Mouse (Mus musculus): ENCODE results near the gene Rbbp4. TPM values are rescaled to one million over a fixed set of nuclear protein-coding genes. Genes with fewer than 3 reads are reported as not detected.

Gene Rbbp4
- total and polyA plus RNA-seq, 3 experiments = 50.9 to 127 TPM; not detected in 1

GRCm38 (mm10) chr4:129286001-129286682 is 49.0 kb downstream of the Rbbp4 start:
- Histone ChIP-seq H3K79me2 (ENCODE audit: control insufficient read depth, insufficient read depth, low read length, poor library complexity) (no peaks in the 10 kb centered on the region; the same call in 1 of the 2 replicates), H3K9me3 (replicated peaks; ENCODE audit: insufficient read depth, low read length) (no peaks in the 10 kb centered on the region), H3K36me3 (ENCODE audit: control insufficient read depth in 1 of 2, insufficient read depth in 2 of 2, low read length in 2 of 2) (peaks cover 0 to 2% of the 10 kb centered on the region in 2 experiments; a peak in 1 of 4 replicates), H3K9ac (ENCODE audit: control insufficient read depth, low read depth, low read length, poor library complexity, severe bottlenecking) (no peak overlapping the region), H3K27me3 (ENCODE audit: control insufficient read depth in 1 of 2, insufficient read depth in 2 of 2, low read length in 2 of 2) (peaks cover 6 to 10% of the 10 kb centered on the region in 2 experiments), H3K4me1 (ENCODE audit: control insufficient read depth in 1 of 2, insufficient read depth in 2 of 2, low read length in 2 of 2) (0 out of 4 replicates have a peak, but pooled peaks cover 0 to 3% of the 10 kb centered on the region in 2 experiments), H3K27ac (ENCODE audit: control insufficient read depth, low read depth, low read length) (no peak overlapping the region), H3K4me3 (ENCODE audit: control insufficient read depth in 1 of 2, insufficient read depth in 1 of 2, low read depth in 2 of 2, low read length in 2 of 2) (no peak overlapping the region)
- DNase-seq (ENCODE audit: low read depth, low spot score) = no peak
- TF ChIP-seq ELF1 (IDR thresholded peaks at IDR 0.05; ENCODE audit: low read depth, low read length) (no peak), SIN3A (IDR thresholded peaks at IDR 0.05; ENCODE audit: low read length) (no peak), TCF12 (IDR thresholded peaks at IDR 0.05; ENCODE audit: low read depth, low read length) (no peak), ZKSCAN1 (IDR thresholded peaks at IDR 0.05; ENCODE audit: low read depth, low read length) (no peak), JUND (IDR thresholded peaks at IDR 0.05; ENCODE audit: low read depth, low read length) (no peak), CTCF (IDR thresholded peaks at IDR 0.05 in 2 of 3, conservative IDR thresholded peaks at IDR 0.05 in 1 of 3; ENCODE audit: control insufficient read depth in 1 of 3, insufficient read depth in 1 of 3, low read depth in 2 of 3, low read length in 3 of 3, poor library complexity in 1 of 3, severe bottlenecking in 1 of 3) (no peak), POLR2AphosphoS2 (IDR thresholded peaks at IDR 0.05; ENCODE audit: low read length) (no peak), TBP (IDR thresholded peaks at IDR 0.05; ENCODE audit: low read depth, low read length) (no peak), MYC (IDR thresholded peaks at IDR 0.05; ENCODE audit: low read depth, low read length) (no peak), BHLHE40 (IDR thresholded peaks at IDR 0.05; ENCODE audit: borderline replicate concordance, low read depth, low read length) (no peak), CHD1 (IDR thresholded peaks at IDR 0.05; ENCODE audit: low read depth, low read length) (no peak), NELFE (IDR thresholded peaks at IDR 0.05; ENCODE audit: low read depth, low read length) (no peak), USF2 (IDR thresholded peaks at IDR 0.05; ENCODE audit: borderline replicate concordance in 1 of 2, insufficient read depth in 1 of 2, low read depth in 1 of 2, low read length in 2 of 2) (no peak), ETS1 (IDR thresholded peaks at IDR 0.05; ENCODE audit: low read depth, low read length) (no peak), MXI1 (IDR thresholded peaks at IDR 0.05; ENCODE audit: low read depth, low read length) (no peak), RCOR1 (IDR thresholded peaks at IDR 0.05; ENCODE audit: low read depth, low read length) (no peak)

- Histone ChIP-seq H3K9me3 (replicated peaks; ENCODE audit: insufficient read depth, low read length) (no peaks in the 10 kb centered on the region), H3K4me1 (ENCODE audit: control insufficient read depth in 1 of 2, insufficient read depth in 2 of 2, low read length in 2 of 2) (0 out of 4 replicates have a peak, but pooled peaks cover 0 to 3% of the 10 kb centered on the region in 2 experiments), H3K36me3 (ENCODE audit: control insufficient read depth in 1 of 2, insufficient read depth in 2 of 2, low read length in 2 of 2) (peaks cover 0 to 2% of the 10 kb centered on the region in 2 experiments; a peak in 1 of 4 replicates), H3K27ac (ENCODE audit: control insufficient read depth, low read depth, low read length) (no peak overlapping the region), H3K9ac (ENCODE audit: control insufficient read depth, low read depth, low read length, poor library complexity, severe bottlenecking) (no peak overlapping the region), H3K79me2 (ENCODE audit: control insufficient read depth, insufficient read depth, low read length, poor library complexity) (no peaks in the 10 kb centered on the region; the same call in 1 of the 2 replicates), H3K4me3 (ENCODE audit: control insufficient read depth in 1 of 2, insufficient read depth in 1 of 2, low read depth in 2 of 2, low read length in 2 of 2) (no peak overlapping the region), H3K27me3 (ENCODE audit: control insufficient read depth in 1 of 2, insufficient read depth in 2 of 2, low read length in 2 of 2) (peaks cover 6 to 10% of the 10 kb centered on the region in 2 experiments)
- TF ChIP-seq MYC (IDR thresholded peaks at IDR 0.05; ENCODE audit: low read depth, low read length) (no peak), MAFK (IDR thresholded peaks at IDR 0.05; ENCODE audit: borderline replicate concordance, low read depth, low read length) (no peak), MYB (IDR thresholded peaks at IDR 0.05; ENCODE audit: low read depth, low read length) (no peak), TBP (IDR thresholded peaks at IDR 0.05; ENCODE audit: low read depth, low read length) (no peak), E2F4 (IDR thresholded peaks at IDR 0.05; ENCODE audit: borderline replicate concordance, low read depth, low read length) (no peak), ELF1 (IDR thresholded peaks at IDR 0.05; ENCODE audit: low read depth, low read length) (no peak), BHLHE40 (IDR thresholded peaks at IDR 0.05; ENCODE audit: borderline replicate concordance, low read depth, low read length) (no peak), MAZ (IDR thresholded peaks at IDR 0.05; ENCODE audit: low read depth, low read length) (no peak), ETS1 (IDR thresholded peaks at IDR 0.05; ENCODE audit: low read depth, low read length) (no peak), ZC3H11A (IDR thresholded peaks at IDR 0.05; ENCODE audit: low read depth, low read length) (no peak), ZKSCAN1 (IDR thresholded peaks at IDR 0.05; ENCODE audit: low read depth, low read length) (no peak), GATA1 (IDR thresholded peaks at IDR 0.05; ENCODE audit: low read depth, low read length) (no peak), MAX (IDR thresholded peaks at IDR 0.05; ENCODE audit: low read length) (no peak), EP300 (IDR thresholded peaks at IDR 0.05; ENCODE audit: low read depth in 1 of 2, low read length in 2 of 2) (no peak), ZMIZ1 (IDR thresholded peaks at IDR 0.05; ENCODE audit: low read depth, low read length) (no peak), MXI1 (IDR thresholded peaks at IDR 0.05; ENCODE audit: low read depth, low read length) (no peak), POLR2AphosphoS5 (IDR thresholded peaks at IDR 0.05; ENCODE audit: borderline replicate concordance, low read depth, low read length) (no peak), TAL1 (IDR thresholded peaks at IDR 0.05; ENCODE audit: low read length) (no peak), SMC3 (IDR thresholded peaks at IDR 0.05; ENCODE audit: low read depth, low read length) (no peak)
- DNase-seq (ENCODE audit: low read depth, low spot score) = no peak
Observed at GRCm38 (mm10) chr4:129284685-129285084, 50.5 kb downstream of the Rbbp4 start.

Measured in MEL (cell line).